Mouse (Mus musculus): Measurements from ENCODE around the gene Tbkbp1. TPM values are rescaled to one million over a fixed set of nuclear protein-coding genes. Genes with fewer than 3 reads are reported as not detected.

Tbkbp1 gene
- polyA plus RNA-seq, 2 experiments, result 9.7 to 62.2 TPM

GRCm38 (mm10) chr11:97127470-97128223, 23.6 kb downstream of the Tbkbp1 start:
- ATAC-seq (ENCODE audit: low FRiP score, low read depth) (no peak), DNase-seq (ENCODE audit: low spot score) (no peak)
- H3K9ac ChIP-seq (ENCODE audit: low read depth, low read length, severe bottlenecking), result peak overlapping the region; percentile 60
- H3K9me3 ChIP-seq (ENCODE audit: control insufficient read depth, low read length), result no peaks in the 10 kb centered on the region
- H3K36me3 ChIP-seq (ENCODE audit: control insufficient read depth, insufficient read depth, low read length), result no peaks in the 10 kb centered on the region
- 19% methylated on average over 19 of the region's 19 CpGs for WGBS
- H3K27ac ChIP-seq (replicated peaks; ENCODE audit: low read depth, low read length), result no peak overlapping the region; the same call in 1 of the 2 replicates
- no peak for TF ChIP-seq POLR2A (IDR thresholded peaks at IDR 0.05; ENCODE audit: borderline replicate concordance, extremely low read depth, insufficient read depth, insufficient read length)
- H3K27me3 ChIP-seq (ENCODE audit: control insufficient read depth, insufficient read depth, low read length), result no peaks in the 10 kb centered on the region
- H3K4me3 ChIP-seq (replicated peaks; ENCODE audit: low read length), result peak overlapping the region; percentile 47
- peak overlapping the region; percentile 86 for H3K4me2 ChIP-seq (replicated peaks; ENCODE audit: low read depth, low read length, severe bottlenecking)
- peaks cover 3% of the 10 kb centered on the region; the same call in 1 of the 2 replicates for H3K4me1 ChIP-seq (ENCODE audit: control insufficient read depth, insufficient read depth, low read length)

- WGBS, result 1% methylated on average over 32 of the region's 32 CpGs
- Histone ChIP-seq H3K4me1 (ENCODE audit: control insufficient read depth, insufficient read depth, low read length) (peaks cover 3% of the 10 kb centered on the region; the same call in 1 of the 2 replicates), H3K27ac (replicated peaks; ENCODE audit: low read depth, low read length) (no peak overlapping the region), H3K4me2 (replicated peaks; ENCODE audit: low read depth, low read length, severe bottlenecking) (peak overlapping the region; percentile 86), H3K4me3 (replicated peaks; ENCODE audit: low read length) (peak overlapping the region; percentile 47), H3K36me3 (ENCODE audit: control insufficient read depth, insufficient read depth, low read length) (no peaks in the 10 kb centered on the region), H3K27me3 (ENCODE audit: control insufficient read depth, insufficient read depth, low read length) (no peaks in the 10 kb centered on the region), H3K9ac (ENCODE audit: low read depth, low read length, severe bottlenecking) (peak overlapping the region; percentile 60), H3K9me3 (ENCODE audit: control insufficient read depth, low read length) (no peaks in the 10 kb centered on the region)
- ATAC-seq (ENCODE audit: low FRiP score, low read depth) (peak; percentile 79), DNase-seq (ENCODE audit: low spot score) (peak; percentile 72)
- TF ChIP-seq POLR2A (IDR thresholded peaks at IDR 0.05; ENCODE audit: borderline replicate concordance, extremely low read depth, insufficient read depth, insufficient read length), result no peak
Measured at GRCm38 (mm10) chr11:97126645-97127468, 24.4 kb downstream of the Tbkbp1 start.

- no peaks in the 10 kb centered on the region for H3K9me3 ChIP-seq (ENCODE audit: control insufficient read depth, low read length)
- 57% methylated on average over 10 of the region's 10 CpGs for WGBS
- no peak for TF ChIP-seq POLR2A (IDR thresholded peaks at IDR 0.05; ENCODE audit: borderline replicate concordance, extremely low read depth, insufficient read depth, insufficient read length)
- H3K36me3 ChIP-seq (ENCODE audit: control insufficient read depth, insufficient read depth, low read length), result no peaks in the 10 kb centered on the region
- H3K4me1 ChIP-seq (ENCODE audit: control insufficient read depth, insufficient read depth, low read length), result peaks cover 3% of the 10 kb centered on the region; the same call in 1 of the 2 replicates
- no peak for DNase-seq (ENCODE audit: low spot score)
- ATAC-seq (ENCODE audit: low FRiP score, low read depth), result no peak
- H3K4me3 ChIP-seq (replicated peaks; ENCODE audit: low read length), result no peak overlapping the region
- H3K27ac ChIP-seq (replicated peaks; ENCODE audit: low read depth, low read length), result no peak overlapping the region
- no peaks in the 10 kb centered on the region for H3K27me3 ChIP-seq (ENCODE audit: control insufficient read depth, insufficient read depth, low read length)
- no peak overlapping the region for H3K4me2 ChIP-seq (replicated peaks; ENCODE audit: low read depth, low read length, severe bottlenecking)
- no peak overlapping the region for H3K9ac ChIP-seq (ENCODE audit: low read depth, low read length, severe bottlenecking)
Measured at GRCm38 (mm10) chr11:97124266-97125036, 26.8 kb downstream of the Tbkbp1 start.

- H3K27ac ChIP-seq (replicated peaks; ENCODE audit: low read depth, low read length), result no peak overlapping the region
- no peaks in the 10 kb centered on the region for H3K9me3 ChIP-seq (ENCODE audit: control insufficient read depth, low read length)
- no peaks in the 10 kb centered on the region; the same call in 1 of the 2 replicates for H3K27me3 ChIP-seq (ENCODE audit: control insufficient read depth, insufficient read depth, low read length)
- WGBS, result 17% methylated on average over 11 of the region's 11 CpGs
- H3K36me3 ChIP-seq (ENCODE audit: control insufficient read depth, insufficient read depth, low read length), result no peaks in the 10 kb centered on the region
- H3K9ac ChIP-seq (ENCODE audit: low read depth, low read length, severe bottlenecking), result no peak overlapping the region
- no peak overlapping the region for H3K4me2 ChIP-seq (replicated peaks; ENCODE audit: low read depth, low read length, severe bottlenecking)
- H3K4me3 ChIP-seq (replicated peaks; ENCODE audit: low read length), result no peak overlapping the region
- no peak for TF ChIP-seq POLR2A (IDR thresholded peaks at IDR 0.05; ENCODE audit: borderline replicate concordance, extremely low read depth, insufficient read depth, insufficient read length)
- H3K4me1 ChIP-seq (ENCODE audit: control insufficient read depth, insufficient read depth, low read length), result peaks cover 3% of the 10 kb centered on the region; the same call in 1 of the 2 replicates
- DNase-seq (ENCODE audit: low spot score), result no peak
- no peak for ATAC-seq (ENCODE audit: low FRiP score, low read depth)
Measured at GRCm38 (mm10) chr11:97123282-97123890, 27.9 kb downstream of the Tbkbp1 start.

Measured in limb, embryonic 14.5 days (tissue).